Mouse (Mus musculus): ENCODE data around the gene Hbq1a. TPM values are rescaled to one million over a fixed set of nuclear protein-coding genes. Genes with fewer than 3 reads are reported as not detected.

Hbq1a gene
- polyA plus RNA-seq, 1 experiment from 2014 or later, result not detected

Other genes starting within 250 kb of the Hbq1a start
- gene Il9r, start 99.8 kb upstream of the Hbq1a start, polyA plus RNA-seq (2016; fragmentation: Nextera tagmentation; extraction: Ambion mirVana), result 0.05 TPM in 1 of 2 replicates, not detected in the other
- gene Snrnp25, start 94.7 kb upstream of the Hbq1a start, polyA plus RNA-seq (2016; fragmentation: Nextera tagmentation; extraction: Ambion mirVana), result 102 and 106 TPM in 2 replicates
- gene Rhbdf1, start 77.8 kb upstream of the Hbq1a start, polyA plus RNA-seq (2016; fragmentation: Nextera tagmentation; extraction: Ambion mirVana), result 32.2 and 33.1 TPM in 2 replicates
- 31.3 and 33.2 TPM in 2 replicates for gene Mpg, start 73.6 kb upstream of the Hbq1a start, polyA plus RNA-seq (2016; fragmentation: Nextera tagmentation; extraction: Ambion mirVana)
- 45.9 and 47.8 TPM in 2 replicates for gene Nprl3, start 32.4 kb upstream of the Hbq1a start, polyA plus RNA-seq (2016; fragmentation: Nextera tagmentation; extraction: Ambion mirVana)
- 2,457 and 2,745 TPM in 2 replicates for gene Hba-x, start 23.7 kb upstream of the Hbq1a start, polyA plus RNA-seq (2016; fragmentation: Nextera tagmentation; extraction: Ambion mirVana)
- gene Hba-a1, start 16.6 kb upstream of the Hbq1a start, polyA plus RNA-seq (2016; fragmentation: Nextera tagmentation; extraction: Ambion mirVana), result 1,672 and 2,000 TPM in 2 replicates
- gene Hbq1b, start 13.1 kb upstream of the Hbq1a start, polyA plus RNA-seq (2016; fragmentation: Nextera tagmentation; extraction: Ambion mirVana), result 3.9 and 6.1 TPM in 2 replicates
- 3,087 and 3,755 TPM in 2 replicates for gene Hba-a2, start 3.6 kb upstream of the Hbq1a start, polyA plus RNA-seq (2016; fragmentation: Nextera tagmentation; extraction: Ambion mirVana)
- 28.3 and 29.6 TPM in 2 replicates for gene Sh3pxd2b, start 47.8 kb downstream of the Hbq1a start, polyA plus RNA-seq (2016; fragmentation: Nextera tagmentation; extraction: Ambion mirVana)
- gene Ubtd2, start 155.3 kb downstream of the Hbq1a start, polyA plus RNA-seq (2016; fragmentation: Nextera tagmentation; extraction: Ambion mirVana), result 75.2 and 84.0 TPM in 2 replicates
- 0.39 TPM in 1 of 2 replicates, not detected in the other for gene Efcab9, start 232.0 kb downstream of the Hbq1a start, polyA plus RNA-seq (2016; fragmentation: Nextera tagmentation; extraction: Ambion mirVana)
- gene Stk10, start 233.2 kb downstream of the Hbq1a start, polyA plus RNA-seq (2016; fragmentation: Nextera tagmentation; extraction: Ambion mirVana), result 2.2 and 3.0 TPM in 2 replicates